Mouse (Mus musculus) myocyte (in vitro differentiated cells): ENCODE results near the gene Atg4c.

Source experiments
- E2F4 ChIP-seq: IDR thresholded peaks from one replicate; pipeline ENCODE4 v1.6.1; 2011; ENCODE audit warnings: mild to moderate bottlenecking, control low read depth, moderate library complexity; ENCODE audit not compliant: insufficient read depth
- MAX ChIP-seq: IDR thresholded peaks from one replicate; pipeline ENCODE4 v1.6.1; 2011; ENCODE audit warnings: low read depth, mild to moderate bottlenecking, control low read depth
- MYOD1 ChIP-seq, 3 experiments: IDR thresholded peaks; one replicate each; pipeline ENCODE4 v1.6.1; 2011; ENCODE audit warnings: control low read depth in 2 of 3, low read depth in 2 of 3, mild to moderate bottlenecking in 2 of 3, moderate library complexity in 1 of 3; ENCODE audit not compliant: insufficient read length in 2 of 3, control insufficient read depth in 1 of 3
- MYOG ChIP-seq, 3 experiments: IDR thresholded peaks; one replicate each; pipeline ENCODE4 v1.6.1; 2011; ENCODE audit warnings: control low read depth in 2 of 3, low read depth in 2 of 3, mild to moderate bottlenecking in 2 of 3; ENCODE audit not compliant: insufficient read length in 2 of 3, control insufficient read depth in 1 of 3, insufficient read depth in 1 of 3
- POLR2A ChIP-seq: IDR thresholded peaks from one replicate; pipeline ENCODE4 v1.6.1; 2011; ENCODE audit warnings: low read depth, mild to moderate bottlenecking, control low read depth, moderate library complexity; ENCODE audit not compliant: insufficient read length
- REST ChIP-seq: IDR thresholded peaks from one replicate; pipeline ENCODE4 v1.6.1; 2011; ENCODE audit warnings: mild to moderate bottlenecking, control low read depth, moderate library complexity; ENCODE audit not compliant: insufficient read depth, insufficient read length
- TCF12 ChIP-seq: IDR thresholded peaks from one replicate; pipeline ENCODE4 v1.6.1; 2011; ENCODE audit warnings: mild to moderate bottlenecking, control low read depth; ENCODE audit not compliant: poor library complexity, insufficient read depth, severe bottlenecking
- TCF3 ChIP-seq: IDR thresholded peaks from one replicate; pipeline ENCODE4 v1.6.1; 2011; ENCODE audit warnings: low read depth, control low read depth; ENCODE audit not compliant: insufficient read length
- USF1 ChIP-seq: IDR thresholded peaks from one replicate; pipeline ENCODE4 v1.6.1; 2011; ENCODE audit warnings: low read depth, mild to moderate bottlenecking, control low read depth, moderate library complexity

GRCm38 (mm10) chr4:99241674-99242073, 47.9 kb downstream of the Atg4c start:
- TF ChIP-seq POLR2A (no peak), TCF3 (no peak), E2F4 (no peak), USF1 (no peak), MYOD1 (IDR thresholded peaks at IDR 0.05; ENCODE audit: control insufficient read depth in 1 of 3, insufficient read length in 2 of 3, low read depth in 2 of 3) (no peak), MYOG (IDR thresholded peaks at IDR 0.05; ENCODE audit: control insufficient read depth in 1 of 3, insufficient read depth in 1 of 3, insufficient read length in 2 of 3, low read depth in 2 of 3) (no peak), TCF12 (no peak), MAX (no peak), REST (no peak)
